Mouse (Mus musculus) lung, embryonic 16.5 days (tissue): Measurements from ENCODE around the gene Tgds. TPM values are rescaled to one million over a fixed set of nuclear protein-coding genes. Genes with fewer than 3 reads are reported as not detected.
"Not testable (repeated sequence)": the region's sequence is repeated elsewhere in the genome, so short reads cannot be mapped to it uniquely, and the experiment has no call there.

Source experiments
- ATAC-seq: fragments of 200-750 bp; cut with Nextera tagmentation; 2 replicates; pipeline ENCODE4 v1.8.0; 2017; ENCODE audit warnings: low read depth, mild to moderate bottlenecking, moderate library complexity
- H3K27ac ChIP-seq: fragments of 300-500 bp; sonication (generic); 2 replicates; pipeline ENCODE4 v1.5.1; 2014; ENCODE audit warnings: mild to moderate bottlenecking, control low read depth, low read length
- H3K27me3 ChIP-seq: fragments of 300-500 bp; sonication (generic); 2 replicates; pipeline ENCODE4 v1.6.1; 2014; ENCODE audit warnings: low read depth, low read length, mixed read lengths; ENCODE audit not compliant: control insufficient read depth, insufficient read depth
- H3K36me3 ChIP-seq: fragments of 300-500 bp; sonication (generic); 2 replicates; pipeline ENCODE4 v1.6.1; 2014; ENCODE audit warnings: low read length; ENCODE audit not compliant: control insufficient read depth, insufficient read depth
- H3K4me1 ChIP-seq: fragments of 300-500 bp; sonication (generic); replicated peaks from 2 replicates; pipeline ENCODE4 v1.6.1; 2014; ENCODE audit warnings: low read length, mixed read lengths; ENCODE audit not compliant: control insufficient read depth, insufficient read depth
- H3K4me2 ChIP-seq: fragments of 300-500 bp; sonication (generic); 2 replicates; pipeline ENCODE4 v1.6.1; 2014; ENCODE audit warnings: low read depth, low read length, control low read depth
- H3K4me3 ChIP-seq: fragments of 300-500 bp; sonication (generic); 2 replicates; pipeline ENCODE4 v1.5.1; 2014; ENCODE audit warnings: mild to moderate bottlenecking, low read length, control low read depth
- H3K9ac ChIP-seq: fragments of 300-500 bp; sonication (generic); 2 replicates; pipeline ENCODE4 v1.6.1; 2014; ENCODE audit warnings: low read length, control low read depth
- H3K9me3 ChIP-seq: fragments of 300-500 bp; sonication (generic); 2 replicates; pipeline ENCODE4 v1.6.1; 2016; ENCODE audit warnings: low read length; ENCODE audit not compliant: control insufficient read depth
- WGBS: fragments of 180-500 bp; shearing (Covaris S2); extraction: QIAGEN DNeasy Blood & Tissue Kit; methylation state at CpG from one replicate; pipeline ENCODE4 v1.1.7; 2014; 5-methylcytosine and 5-hydroxymethylcytosine counted together
- polyA plus RNA-seq: library from polyadenylated mRNA; unstranded; fragments of >200 nt; fragmentation: Nextera tagmentation; extraction: Ambion mirVana; gene quantifications from 2 replicates; pipeline ENCODE4 v1.2.1, GENCODE M21; 2015

Tgds gene
- polyA plus RNA-seq, 1 experiment from 2014 or later = 32.8 TPM

DNA sequence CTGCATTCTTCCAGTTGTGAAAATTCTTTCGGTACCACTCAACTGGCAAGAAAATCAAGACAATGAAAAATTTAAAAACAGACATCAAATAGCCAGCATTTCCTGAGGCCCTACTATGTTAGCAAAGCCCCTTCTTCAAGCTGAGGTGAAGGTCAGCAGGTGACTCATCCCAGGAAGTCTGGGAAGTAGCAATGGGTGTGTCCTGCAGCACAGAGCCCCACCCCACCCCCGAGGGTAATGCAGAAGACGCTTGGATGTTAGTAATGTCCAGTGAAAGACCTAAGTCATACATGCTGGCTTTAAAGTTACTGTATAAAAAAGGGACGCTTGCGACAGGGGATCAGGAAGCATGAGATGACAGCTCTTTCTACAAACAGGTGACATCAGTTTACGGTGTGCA, 19.4 kb downstream of the Tgds start:
- H3K36me3 ChIP-seq = peaks cover 44% of the 10 kb centered on the region
- no peak for ATAC-seq
- no peak overlapping the region for H3K9ac ChIP-seq
- no peak overlapping the region for H3K27ac ChIP-seq
- no peak overlapping the region for H3K4me2 ChIP-seq
- H3K4me1 ChIP-seq = no peaks in the 10 kb centered on the region
- H3K4me3 ChIP-seq = no peak overlapping the region
- no peaks in the 10 kb centered on the region for H3K9me3 ChIP-seq
- no peaks in the 10 kb centered on the region for H3K27me3 ChIP-seq
- WGBS = 85% methylated on average over 6 of the region's 6 CpGs

DNA sequence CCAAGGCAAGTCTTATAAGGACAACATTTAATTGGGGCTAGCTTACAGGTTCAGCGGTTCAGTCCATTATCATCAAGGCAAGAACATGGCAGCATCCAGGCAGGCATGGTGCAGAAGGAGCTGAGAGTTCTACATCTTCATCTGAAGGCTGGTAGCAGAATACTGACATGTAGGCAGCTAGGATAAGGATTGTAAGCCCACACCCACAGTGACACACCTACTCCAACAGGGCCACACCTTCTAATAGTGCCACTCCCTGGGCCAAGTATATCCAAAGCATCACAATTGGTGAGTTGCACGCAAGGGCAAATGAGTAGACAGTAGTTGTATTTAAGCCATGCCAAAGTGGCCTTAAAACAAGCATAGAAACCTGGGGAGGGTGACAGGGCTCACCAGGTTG, 25.1 kb downstream of the Tgds start:
- H3K4me1 ChIP-seq, H3K9me3 ChIP-seq, H3K27ac ChIP-seq, H3K4me2 ChIP-seq, H3K9ac ChIP-seq, ATAC-seq, H3K27me3 ChIP-seq, H3K4me3 ChIP-seq: not testable (repeated sequence)
- peaks cover 12% of the 10 kb centered on the region for H3K36me3 ChIP-seq
- WGBS = 86% methylated on average over 2 of the region's 2 CpGs

DNA sequence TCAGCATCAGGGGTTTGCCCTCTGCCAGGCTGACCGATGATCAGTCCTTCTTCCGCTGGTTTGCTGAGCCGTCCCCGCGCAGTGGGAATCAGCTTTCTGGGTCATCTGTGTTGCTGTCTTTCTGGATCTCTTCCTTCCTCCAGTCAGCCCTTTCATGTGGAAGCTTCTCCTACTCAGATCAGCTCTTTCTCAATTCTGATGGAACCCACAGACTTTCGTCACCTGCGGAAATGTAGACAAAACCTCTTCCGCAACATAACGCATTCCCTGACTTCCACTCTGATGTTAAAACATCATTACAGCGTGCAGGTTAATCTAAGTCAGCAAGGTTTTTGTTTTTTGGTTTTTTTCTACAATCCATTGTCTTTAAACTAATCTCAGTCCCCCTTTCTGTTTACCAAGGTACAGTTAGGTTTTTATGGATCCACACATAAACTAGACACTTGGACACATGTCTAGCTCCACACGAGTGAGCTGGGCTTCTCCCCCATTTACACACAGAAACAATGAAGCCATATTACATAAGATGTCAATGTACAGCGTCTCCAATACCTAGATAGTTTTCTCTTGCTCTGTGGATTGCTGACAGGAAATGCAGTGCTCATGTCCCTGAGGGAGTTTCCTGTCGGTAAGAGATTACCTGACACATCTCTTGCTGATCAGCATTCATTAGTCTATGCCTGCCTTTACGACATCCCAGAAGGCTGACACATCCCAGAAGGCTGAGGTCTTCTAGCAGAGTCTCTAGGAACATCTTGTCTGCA, 31.1 kb downstream of the Tgds start:
- Histone ChIP-seq H3K27me3 (no peaks in the 10 kb centered on the region), H3K4me2 (no peak overlapping the region), H3K36me3 (no peaks in the 10 kb centered on the region), H3K27ac (no peak overlapping the region), H3K4me1 (no peaks in the 10 kb centered on the region), H3K9me3 (peaks cover 4% of the 10 kb centered on the region; the same call in 1 of the 2 replicates), H3K9ac (no peak overlapping the region), H3K4me3 (no peak overlapping the region)
- WGBS = 75% methylated on average over 14 of the region's 14 CpGs
- ATAC-seq = no peak

DNA sequence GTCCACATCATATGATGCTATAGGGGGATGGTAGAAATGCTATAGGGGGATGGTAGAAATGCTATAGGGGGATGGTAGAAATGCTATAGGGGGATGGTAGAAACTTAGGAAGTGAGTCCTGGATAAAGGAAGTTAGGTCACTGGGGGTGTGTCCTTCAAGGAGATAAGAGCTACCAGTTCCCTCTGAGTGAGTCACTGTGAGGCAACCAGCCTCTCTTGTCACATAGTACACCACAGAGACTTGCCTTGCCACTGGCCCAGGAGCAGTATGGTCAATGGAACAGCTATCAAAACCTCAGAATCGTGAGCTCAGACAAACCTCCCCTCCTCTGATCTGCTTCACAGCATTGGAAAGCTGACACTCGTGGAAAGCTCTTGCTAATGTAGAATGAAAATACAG, 34.3 kb downstream of the Tgds start:
- WGBS = 51% methylated on average over 2 of the region's 2 CpGs
- Histone ChIP-seq H3K27me3 (no peaks in the 10 kb centered on the region), H3K9ac (no peak overlapping the region), H3K9me3 (no peaks in the 10 kb centered on the region), H3K4me1 (no peaks in the 10 kb centered on the region), H3K4me2 (no peak overlapping the region), H3K4me3 (no peak overlapping the region), H3K27ac (no peak overlapping the region), H3K36me3 (no peaks in the 10 kb centered on the region)
- ATAC-seq = no peak

DNA sequence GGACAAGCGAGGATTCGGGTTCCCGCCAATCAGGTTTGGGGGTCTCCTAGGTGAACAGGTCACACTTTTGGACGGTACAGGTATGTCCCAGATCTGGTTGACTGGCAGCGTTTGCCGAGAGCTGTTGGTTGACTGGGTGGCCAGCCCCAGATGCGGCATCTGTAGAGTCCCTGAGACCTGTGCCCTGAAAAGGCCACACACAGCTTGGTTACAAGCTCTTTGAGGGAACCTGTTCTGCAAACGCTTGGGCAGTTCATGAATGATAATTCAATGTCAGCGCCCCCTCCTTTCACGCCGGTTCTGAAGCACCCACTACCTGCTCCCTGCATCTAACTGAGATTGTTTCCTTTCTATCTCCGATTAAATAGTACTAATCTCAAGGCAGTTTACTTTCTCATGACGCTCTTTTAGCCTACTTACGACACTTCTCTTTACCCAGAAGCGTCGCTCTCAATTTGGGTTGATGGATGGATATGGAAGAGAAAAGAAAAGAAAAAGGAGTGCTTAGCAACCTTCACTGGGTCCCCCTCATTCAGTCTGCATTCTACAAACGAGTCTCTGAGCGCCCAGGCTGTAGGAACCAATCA, 42.7 kb downstream of the Tgds start:
- H3K4me1 ChIP-seq = no peaks in the 10 kb centered on the region
- peak; percentile 35 for ATAC-seq
- peak overlapping the region; percentile 75 for H3K9ac ChIP-seq
- peak overlapping the region; percentile 85 for H3K27ac ChIP-seq
- WGBS = 1% methylated on average over 18 of the region's 18 CpGs
- H3K4me2 ChIP-seq = peak overlapping the region; percentile 67
- no peaks in the 10 kb centered on the region for H3K27me3 ChIP-seq
- H3K4me3 ChIP-seq = peak overlapping the region; percentile 75
- H3K9me3 ChIP-seq = no peaks in the 10 kb centered on the region
- H3K36me3 ChIP-seq = no peaks in the 10 kb centered on the region

DNA sequence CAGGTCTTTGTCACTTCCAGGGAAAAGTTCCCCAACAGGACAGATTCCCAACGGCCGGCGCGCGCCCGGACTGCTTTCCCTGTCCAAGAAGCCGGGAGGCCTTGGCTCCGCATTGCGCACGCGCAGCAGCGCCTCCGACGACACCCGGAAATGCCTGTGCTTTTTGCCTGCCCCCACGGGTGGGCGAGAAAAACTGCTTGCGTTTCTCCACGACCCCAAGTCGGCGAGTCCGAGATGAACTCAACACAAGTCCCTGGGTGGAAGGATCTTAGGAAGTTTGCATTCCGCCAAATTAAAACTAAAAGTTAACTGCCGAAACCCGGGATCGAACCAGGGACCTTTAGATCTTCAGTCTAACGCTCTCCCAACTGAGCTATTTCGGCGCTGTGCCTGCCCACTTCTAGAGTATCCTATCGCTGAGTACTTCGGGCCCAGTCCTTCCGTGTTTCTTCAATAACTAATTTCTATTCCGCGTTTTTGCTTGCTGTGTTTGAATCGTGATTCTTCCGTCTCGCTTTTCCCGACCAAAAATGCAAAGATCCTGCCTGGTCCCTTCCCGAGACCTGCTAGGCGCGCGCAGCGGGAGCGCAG, 43.2 kb downstream of the Tgds start:
- H3K27ac ChIP-seq = peak overlapping the region; percentile 85
- under 1% methylated on average over 44 of the region's 44 CpGs for WGBS
- H3K4me2 ChIP-seq = peak overlapping the region; percentile 67
- ATAC-seq = peak; percentile 91
- H3K9ac ChIP-seq = peak overlapping the region; percentile 75
- peak overlapping the region; percentile 75 for H3K4me3 ChIP-seq
- H3K4me1 ChIP-seq = no peaks in the 10 kb centered on the region
- no peaks in the 10 kb centered on the region for H3K9me3 ChIP-seq
- no peaks in the 10 kb centered on the region for H3K36me3 ChIP-seq
- H3K27me3 ChIP-seq = no peaks in the 10 kb centered on the region

DNA sequence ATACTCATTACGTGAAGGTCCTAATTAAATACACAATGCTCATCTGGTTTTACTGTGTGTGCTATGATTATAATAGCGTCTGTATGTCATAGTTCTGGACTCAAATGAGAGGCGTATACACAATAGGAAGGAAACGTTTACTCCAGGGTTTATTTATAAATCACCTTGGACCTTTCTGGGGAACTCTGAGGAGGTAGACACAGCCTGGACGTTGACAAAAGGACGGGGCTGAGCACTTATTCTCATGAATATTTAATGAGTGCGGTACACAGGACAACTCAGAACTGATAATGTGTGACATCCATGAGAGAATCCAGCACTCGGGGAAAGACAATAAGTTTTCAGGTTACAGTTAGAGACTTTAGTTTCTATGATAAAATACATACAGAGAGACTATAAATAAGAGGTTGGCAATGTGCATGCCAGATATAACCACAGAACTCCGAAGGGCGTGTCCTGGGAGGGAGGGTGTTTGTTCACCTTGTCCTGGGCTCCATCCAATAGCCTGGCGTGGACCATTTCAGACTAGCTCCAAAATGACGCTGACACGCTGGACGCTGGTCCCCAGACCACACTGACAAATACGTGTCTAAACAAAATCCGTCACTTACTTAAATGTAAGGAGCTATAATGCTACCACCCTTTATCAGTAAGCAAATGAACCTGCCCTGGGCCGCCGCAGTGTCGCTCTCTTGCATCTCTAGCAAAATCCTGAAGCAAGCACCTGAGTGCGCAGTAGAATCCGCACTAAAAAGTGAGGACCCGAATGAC, 43.9 kb downstream of the Tgds start:
- peak overlapping the region; percentile 75 for H3K4me3 ChIP-seq
- peak; percentile 62 for ATAC-seq
- peak overlapping the region; percentile 85 for H3K27ac ChIP-seq
- no peaks in the 10 kb centered on the region for H3K4me1 ChIP-seq
- peak overlapping the region; percentile 75 for H3K9ac ChIP-seq
- H3K9me3 ChIP-seq = no peaks in the 10 kb centered on the region
- no peaks in the 10 kb centered on the region for H3K27me3 ChIP-seq
- H3K4me2 ChIP-seq = peak overlapping the region; percentile 67
- H3K36me3 ChIP-seq = no peaks in the 10 kb centered on the region
- 8% methylated on average over 22 of the region's 22 CpGs for WGBS

DNA sequence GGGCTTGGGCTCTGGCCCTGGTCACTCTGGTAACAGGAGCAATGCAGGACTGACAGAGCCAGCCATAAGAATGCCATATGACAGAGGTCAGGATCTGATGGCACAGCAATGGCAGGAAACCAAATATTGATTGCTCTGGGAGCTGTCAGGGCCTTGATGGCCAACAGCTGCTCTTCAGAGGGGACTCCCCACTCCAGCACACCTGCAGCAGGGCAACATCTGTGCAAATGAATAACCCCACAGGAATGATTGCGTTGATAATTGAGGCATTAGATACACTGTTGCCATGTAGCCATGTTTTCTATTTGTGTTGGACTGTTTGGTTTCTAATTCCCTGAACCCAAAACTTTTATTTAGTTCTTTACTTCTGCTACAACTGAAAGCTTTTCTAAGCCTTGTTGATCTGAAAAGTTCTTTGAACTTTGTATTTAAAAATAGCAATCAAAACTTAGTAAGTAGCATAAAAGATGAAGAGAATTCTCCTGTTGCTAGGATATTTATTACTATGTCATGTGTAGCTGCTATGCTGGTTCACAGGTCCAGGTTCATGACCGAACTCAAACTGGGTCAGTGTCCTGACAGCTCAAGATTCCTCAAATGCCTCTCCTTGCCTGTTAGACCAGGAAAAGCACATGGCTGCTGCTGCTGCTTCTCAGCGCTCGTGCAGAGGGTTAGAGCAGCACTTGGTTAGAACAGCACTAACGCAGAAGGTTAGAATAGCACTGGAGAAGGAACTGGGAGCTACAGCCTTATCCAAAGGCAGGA, 46.1 kb downstream of the Tgds start:
- H3K27ac ChIP-seq = no peak overlapping the region
- H3K36me3 ChIP-seq = no peaks in the 10 kb centered on the region
- no peaks in the 10 kb centered on the region for H3K4me1 ChIP-seq
- H3K9me3 ChIP-seq = no peaks in the 10 kb centered on the region
- ATAC-seq = no peak
- 36% methylated on average over 5 of the region's 5 CpGs for WGBS
- no peak overlapping the region for H3K9ac ChIP-seq
- H3K4me3 ChIP-seq = no peak overlapping the region
- H3K4me2 ChIP-seq = no peak overlapping the region
- H3K27me3 ChIP-seq = no peaks in the 10 kb centered on the region; the same call in 1 of the 2 replicates
